ENCODE assay signal across 12 mouse cellular contexts in the genomic region with DNA sequence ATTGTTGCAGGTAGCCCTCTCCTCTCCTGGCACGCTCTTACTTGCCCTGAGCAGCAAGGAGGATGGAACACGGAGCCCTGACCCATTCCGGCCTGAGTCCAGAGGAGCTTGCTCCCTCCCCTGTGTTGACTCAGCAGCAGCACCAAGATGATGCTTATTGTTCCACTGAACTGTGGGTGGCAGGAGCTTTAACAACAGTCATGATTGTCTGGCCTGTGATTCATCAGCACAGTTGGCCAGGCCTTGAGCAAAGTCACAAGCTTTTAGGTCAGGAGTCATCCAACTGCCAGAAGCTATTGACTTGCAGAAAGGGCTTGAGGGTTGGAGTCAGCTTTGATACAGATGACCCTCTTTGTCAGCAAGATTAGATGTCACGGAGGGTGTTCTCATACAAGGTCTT.
DNase-seq lines count a peak whose midpoint lies in the region; ATAC-seq and TF ChIP-seq lines count a peak whose summit lies in the region.
"Had no signal": no experiment of that assay in that cellular context is flagged by ENCODE, and none has a peak within 500 bp of the region (broad histone marks: within the 10 kb centered on the region; RNA-seq: fewer than 3 reads in every experiment).

No protein-coding gene starts in this region.

- DNase-seq in embryo, embryonic 10 days (ENCODE audit: low spot score) = peak; percentile 22
- DNase-seq in embryo, embryonic 9.5 days (ENCODE audit: extremely low spot score) = no peak
- DNase-seq in left cerebral cortex, adult 2 months (ENCODE audit: extremely low spot score in 1 of 2, low spot score in 2 of 2) = no peak
- no peak for DNase-seq in left cerebral cortex, postnatal 10 days (ENCODE audit: extremely low spot score in 1 of 2, low spot score in 2 of 2)
- DNase-seq in NIH3T3 (ENCODE audit: low read depth) = peak; percentile 76
- DNase-seq in embryo, embryonic 11 days = peak; percentile 9
- no peak for DNase-seq in lung, postnatal 4 days

- peak overlapping the region; percentile 61; the same call in 1 of the 2 replicates for H3K27ac ChIP-seq in left cerebral cortex, adult 2 months
- H3K27ac ChIP-seq: embryonic facial prominence, embryonic 13.5 days; liver, embryonic 14.5 days; neural tube, embryonic 12.5 days had no signal

- intact Hi-C loops in left cerebral cortex, adult 2 months (cut with DNase I) = no loop called here
- intact Hi-C loops in left cerebral cortex, postnatal 10 days (cut with DNase I) = no loop called here

- H3K4me3 ChIP-seq in left cerebral cortex, adult 2 months = no peak overlapping the region
- H3K4me3 ChIP-seq: embryonic facial prominence, embryonic 13.5 days; megakaryocyte, embryonic 14.5 days; neural tube, embryonic 12.5 days had no signal

- ATAC-seq in CD4-positive, CD25-positive, alpha-beta regulatory T cell, adult 4 months = no peak

- TF ChIP-seq CTCF in left cerebral cortex, adult 2 months (IDR thresholded peaks at IDR 0.05) = no peak

Comparison
In these comparisons a context has a peak if more than half of its experiments do, and no peak if none do; other contexts are left out.
1. DNase-seq: peak in embryo, embryonic 10 days (single experiment), NIH3T3 (single experiment) and embryo, embryonic 11 days (single experiment); none in embryo, embryonic 9.5 days (single experiment), left cerebral cortex, adult 2 months (0 of 2), left cerebral cortex, postnatal 10 days (0 of 2) and lung, postnatal 4 days (0 of 2).